Mouse (Mus musculus) mouse embryonic stem cell (cell line): Measurements from ENCODE around the gene Adi1.

ENCODE experiments used
- in situ Hi-C, 2 experiments: fragments of 300-500 bp; cut with MboI; formaldehyde crosslinking; loops; 1 replicate in 1 of 2; 3 replicates in 1 of 2; pipeline ENCODE4 v1.14.3; 2019 to 2020; ENCODE audit warnings: low sequenced_read_pairs in 2 of 2, low pct_unique_long_range_greater_than_20kb in 1 of 2, mixed read lengths in 1 of 2; ENCODE audit not compliant: unreplicated experiment in 1 of 2

The Adi1 gene

GRCm38 (mm10) chr12:28726204-28726603 is 51.2 kb downstream of the Adi1 start:
- in situ Hi-C loops, result no loop called here

DNA sequence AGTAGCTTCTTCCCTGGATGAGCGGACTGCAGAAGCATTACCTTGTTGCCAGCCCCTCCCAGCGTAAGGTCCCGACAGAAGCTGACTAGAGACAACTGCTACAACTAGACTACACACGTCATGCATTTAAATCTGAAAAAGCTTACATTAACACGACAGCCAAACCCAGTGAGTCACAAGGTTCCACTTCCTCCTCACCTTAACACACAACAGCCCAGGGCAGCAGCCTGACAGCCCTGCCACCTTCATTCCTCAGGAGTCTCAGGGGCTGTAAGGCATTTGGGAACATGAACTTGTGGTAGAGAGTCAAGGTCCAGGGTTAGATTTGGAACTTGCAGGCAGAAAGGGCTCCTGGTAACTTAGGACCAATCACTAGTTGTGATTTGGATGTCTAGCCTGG is 52.0 kb downstream of the Adi1 start:
- in situ Hi-C loops, result no loop called here
